Mouse (Mus musculus) liver, adult 2 months (tissue): Measurements from ENCODE around the gene Tanc1.

ENCODE experiments used
- CTCF ChIP-seq: fragments of 200-500 bp; IDR thresholded peaks from 2 replicates; pipeline ENCODE4 v1.5.1; 2011; ENCODE audit warnings: low read depth, low read length, control low read depth
- POLR2A ChIP-seq: fragments of 200-500 bp; IDR thresholded peaks from 2 replicates; pipeline ENCODE4 v1.6.1; 2011; ENCODE audit warnings: low read length, control low read depth; ENCODE audit not compliant: insufficient read depth; ENCODE audit errors: extremely low read depth

GRCm38 (mm10) chr2:59681181-59681580, 69.3 kb downstream of the Tanc1 start:
- no peak for TF ChIP-seq POLR2A
- no peak for TF ChIP-seq CTCF
